8 mouse cellular contexts compared by ENCODE assay signal in genomic region chr10:86727548-86727980, GRCm38 (mm10). TPM values are rescaled to one million over a fixed set of nuclear protein-coding genes. Genes with fewer than 3 reads are reported as not detected.
DNase-seq lines count a peak whose midpoint lies in the region; ATAC-seq and TF ChIP-seq lines count a peak whose summit lies in the region.

No protein-coding gene starts in this region.

- H3K9ac ChIP-seq in intestine, embryonic 16.5 days (ENCODE audit: low read depth, low read length), result peak overlapping the region; percentile 56
- peak overlapping the region; percentile 52 for H3K9ac ChIP-seq in liver, embryonic 11.5 days (ENCODE audit: low read depth, low read length)
- H3K9ac ChIP-seq in midbrain, postnatal 0 days (replicated peaks; ENCODE audit: low read length, poor library complexity, severe bottlenecking), result no peak overlapping the region

- H3K9me3 ChIP-seq in intestine, embryonic 16.5 days (ENCODE audit: control insufficient read depth, low read length), result no peaks in the 10 kb centered on the region
- H3K9me3 ChIP-seq in liver, embryonic 11.5 days (ENCODE audit: control insufficient read depth, low read length), result no peaks in the 10 kb centered on the region
- no peaks in the 10 kb centered on the region for H3K9me3 ChIP-seq in midbrain, postnatal 0 days (ENCODE audit: low read length)

- peak overlapping the region; percentile 21 for H3K4me3 ChIP-seq in cortical plate, adult 2 months (ENCODE audit: insufficient read depth, low read length)
- peak overlapping the region; percentile 32 for H3K4me3 ChIP-seq in intestine, embryonic 16.5 days (ENCODE audit: low read length)
- peak overlapping the region; percentile 39 for H3K4me3 ChIP-seq in liver, embryonic 11.5 days (ENCODE audit: low read depth, low read length)
- H3K4me3 ChIP-seq in midbrain, postnatal 0 days (ENCODE audit: low read depth, low read length), result peak overlapping the region; percentile 22

- no peak overlapping the region for H3K27ac ChIP-seq in cortical plate, adult 2 months (ENCODE audit: insufficient read depth, low read length)
- H3K27ac ChIP-seq in intestine, embryonic 16.5 days (ENCODE audit: low read length), result peak overlapping the region; percentile 47; the same call in 1 of the 2 replicates
- no peak overlapping the region for H3K27ac ChIP-seq in liver, embryonic 11.5 days (ENCODE audit: low read depth, low read length)
- 0 out of 2 replicates have a peak overlapping the region, but pooled peaks have one; percentile 44 for H3K27ac ChIP-seq in midbrain, postnatal 0 days (ENCODE audit: low read depth, low read length)

- DNase-seq in ES-CJ7 (ENCODE audit: low read depth, low spot score), result peak; percentile 73
- DNase-seq in heart, adult 11 months, result peak; percentile 97
- DNase-seq in liver, embryonic 11.5 days (ENCODE audit: low spot score), result peak; percentile 61
- DNase-seq in midbrain, postnatal 0 days (ENCODE audit: low spot score), result peak; percentile 47
- DNase-seq in splenic B cell, adult 2 months (ENCODE audit: low read depth, low spot score), result peak; percentile 75

- no peaks in the 10 kb centered on the region for H3K4me1 ChIP-seq in cortical plate, adult 2 months (ENCODE audit: control insufficient read depth, insufficient read depth, low read length)
- no peaks in the 10 kb centered on the region for H3K4me1 ChIP-seq in intestine, embryonic 16.5 days (ENCODE audit: control insufficient read depth, insufficient read depth, low read length)
- no peaks in the 10 kb centered on the region; the same call in 1 of the 2 replicates for H3K4me1 ChIP-seq in liver, embryonic 11.5 days (replicated peaks; ENCODE audit: control insufficient read depth, insufficient read depth, low read length)
- H3K4me1 ChIP-seq in midbrain, postnatal 0 days (ENCODE audit: insufficient read depth, low read length), result 0 out of 2 replicates have a peak, but pooled peaks cover 3% of the 10 kb centered on the region

- ATAC-seq in intestine, embryonic 16.5 days, result peak; percentile 84
- peak; percentile 80 for ATAC-seq in liver, embryonic 11.5 days (replicated peaks; ENCODE audit: low FRiP score)
- ATAC-seq in midbrain, postnatal 0 days (ENCODE audit: low FRiP score), result peak; percentile 80
- ATAC-seq in erythroid progenitor cell, adult 5-6 weeks (replicated peaks; ENCODE audit: low FRiP score, poor library complexity, severe bottlenecking), result no peak

- H3K4me2 ChIP-seq in intestine, embryonic 16.5 days (ENCODE audit: low read depth, low read length), result peak overlapping the region; percentile 60
- H3K4me2 ChIP-seq in liver, embryonic 11.5 days, result peak overlapping the region; percentile 72
- H3K4me2 ChIP-seq in midbrain, postnatal 0 days (ENCODE audit: low read depth, low read length, poor library complexity, severe bottlenecking), result peak overlapping the region; percentile 42

- H3K27me3 ChIP-seq in intestine, embryonic 16.5 days (replicated peaks; ENCODE audit: control insufficient read depth, insufficient read depth, low read length), result no peaks in the 10 kb centered on the region
- no peaks in the 10 kb centered on the region for H3K27me3 ChIP-seq in liver, embryonic 11.5 days (replicated peaks; ENCODE audit: control insufficient read depth, insufficient read depth, low read length)
- H3K27me3 ChIP-seq in midbrain, postnatal 0 days (ENCODE audit: insufficient read depth, low read length), result no peaks in the 10 kb centered on the region
- H3K27me3 ChIP-seq in splenic B cell, adult 2 months (ENCODE audit: control insufficient read depth, insufficient read depth, low read length, poor library complexity, severe bottlenecking), result no peaks in the 10 kb centered on the region

- no peaks in the 10 kb centered on the region for H3K36me3 ChIP-seq in intestine, embryonic 16.5 days (ENCODE audit: control insufficient read depth, insufficient read depth, low read length)
- H3K36me3 ChIP-seq in liver, embryonic 11.5 days (ENCODE audit: control insufficient read depth, insufficient read depth, low read length), result no peaks in the 10 kb centered on the region
- no peaks in the 10 kb centered on the region for H3K36me3 ChIP-seq in midbrain, postnatal 0 days (ENCODE audit: insufficient read depth, low read length)
- no peaks in the 10 kb centered on the region for H3K36me3 ChIP-seq in splenic B cell, adult 2 months (ENCODE audit: control insufficient read depth, insufficient read depth, low read length, poor library complexity, severe bottlenecking)

- no peak for TF ChIP-seq CTCF in cortical plate, adult 2 months (IDR thresholded peaks at IDR 0.05; ENCODE audit: extremely low read depth, insufficient read depth, low read length)
- TF ChIP-seq CTCF in midbrain, postnatal 0 days (IDR thresholded peaks at IDR 0.05), result no peak

- no peak for TF ChIP-seq POLR2A in cortical plate, adult 2 months (IDR thresholded peaks at IDR 0.05; ENCODE audit: extremely low read depth, insufficient read depth, low read length)

- 4% methylated on average over 12 of the region's 12 CpGs for WGBS in intestine, embryonic 16.5 days
- 3% methylated on average over 12 of the region's 12 CpGs for WGBS in liver, embryonic 11.5 days
- WGBS in midbrain, postnatal 0 days, result 6% methylated on average over 12 of the region's 12 CpGs

RNA-seq across cellular contexts. Expression of gene Ttc41, which starts 22.0 kb away (rescaled TPM):
- polyA plus RNA-seq in cortical plate, adult 2 months (2012; rRNA removed), result 1.7 and 1.9 TPM in 2 replicates
- polyA plus RNA-seq in intestine, embryonic 16.5 days (2015; fragmentation: Nextera tagmentation; extraction: Ambion mirVana), result 1.5 TPM in 2 replicates
- 1.2 and 2.0 TPM in 2 replicates for polyA plus RNA-seq in liver, embryonic 11.5 days (2014; fragmentation: Nextera tagmentation; extraction: Ambion mirVana)
- 1.8 and 2.5 TPM in 2 replicates for total RNA-seq in midbrain, postnatal 0 days (2014; rRNA removed)
- 1.5 and 1.6 TPM in 2 replicates for polyA plus RNA-seq in midbrain, postnatal 0 days (2015; fragmentation: Nextera tagmentation; extraction: Ambion mirVana)
- total RNA-seq in erythroid progenitor cell, adult 5-6 weeks (2015; ENCODE audit: low replicate concordance), result 2.1 and 4.0 TPM in 2 replicates
- total RNA-seq in erythroid progenitor cell, adult 5-6 weeks (2017; ENCODE audit: low replicate concordance), result 1.0 and 2.3 TPM in 2 replicates

RNA-seq across cellular contexts. Expression of gene Hsp90b1, which starts 22.3 kb away (rescaled TPM):
- polyA plus RNA-seq in cortical plate, adult 2 months (2012; rRNA removed), result 185 and 189 TPM in 2 replicates
- polyA plus RNA-seq in intestine, embryonic 16.5 days (2015; fragmentation: Nextera tagmentation; extraction: Ambion mirVana), result 735 and 756 TPM in 2 replicates
- 595 and 612 TPM in 2 replicates for polyA plus RNA-seq in liver, embryonic 11.5 days (2014; fragmentation: Nextera tagmentation; extraction: Ambion mirVana)
- total RNA-seq in midbrain, postnatal 0 days (2014; rRNA removed), result 126 and 173 TPM in 2 replicates
- polyA plus RNA-seq in midbrain, postnatal 0 days (2015; fragmentation: Nextera tagmentation; extraction: Ambion mirVana), result 209 and 222 TPM in 2 replicates
- total RNA-seq in erythroid progenitor cell, adult 5-6 weeks (2015; ENCODE audit: low replicate concordance), result 243 and 279 TPM in 2 replicates
- 366 and 415 TPM in 2 replicates for total RNA-seq in erythroid progenitor cell, adult 5-6 weeks (2017; ENCODE audit: low replicate concordance)

RNA-seq across cellular contexts. Expression of gene Gm49358, which starts 36.2 kb away (rescaled TPM):
- polyA plus RNA-seq in cortical plate, adult 2 months (2012; rRNA removed), result not detected in 2 replicates
- not detected in 2 replicates for polyA plus RNA-seq in intestine, embryonic 16.5 days (2015; fragmentation: Nextera tagmentation; extraction: Ambion mirVana)
- not detected in 2 replicates for polyA plus RNA-seq in liver, embryonic 11.5 days (2014; fragmentation: Nextera tagmentation; extraction: Ambion mirVana)
- total RNA-seq in midbrain, postnatal 0 days (2014; rRNA removed), result not detected in 2 replicates
- not detected in 2 replicates for polyA plus RNA-seq in midbrain, postnatal 0 days (2015; fragmentation: Nextera tagmentation; extraction: Ambion mirVana)
- total RNA-seq in erythroid progenitor cell, adult 5-6 weeks (2015; ENCODE audit: low replicate concordance), result 2.9 TPM in 1 of 2 replicates, not detected in the other
- 1.7 TPM in 1 of 2 replicates, not detected in the other for total RNA-seq in erythroid progenitor cell, adult 5-6 weeks (2017; ENCODE audit: low replicate concordance)

RNA-seq across cellular contexts. Expression of gene Nt5dc3, which starts 51.2 kb away (rescaled TPM):
- polyA plus RNA-seq in cortical plate, adult 2 months (2012; rRNA removed), result 49.3 and 54.6 TPM in 2 replicates
- polyA plus RNA-seq in intestine, embryonic 16.5 days (2015; fragmentation: Nextera tagmentation; extraction: Ambion mirVana), result 0.91 and 1.0 TPM in 2 replicates
- polyA plus RNA-seq in liver, embryonic 11.5 days (2014; fragmentation: Nextera tagmentation; extraction: Ambion mirVana), result 1.1 and 1.3 TPM in 2 replicates
- 56.2 and 70.5 TPM in 2 replicates for total RNA-seq in midbrain, postnatal 0 days (2014; rRNA removed)
- 11.9 and 13.2 TPM in 2 replicates for polyA plus RNA-seq in midbrain, postnatal 0 days (2015; fragmentation: Nextera tagmentation; extraction: Ambion mirVana)
- 1.4 and 4.6 TPM in 2 replicates for total RNA-seq in erythroid progenitor cell, adult 5-6 weeks (2015; ENCODE audit: low replicate concordance)
- total RNA-seq in erythroid progenitor cell, adult 5-6 weeks (2017; ENCODE audit: low replicate concordance), result 0.39 and 1.1 TPM in 2 replicates

Comparison
In these comparisons a context has a peak if more than half of its experiments do, and no peak if none do; other contexts are left out.
1. DNase-seq: peak in every context shown above with its lines; median percentile 97 in heart, adult 11 months; 75 in splenic B cell, adult 2 months; 73 in ES-CJ7; 61 in liver, embryonic 11.5 days; 47 in midbrain, postnatal 0 days.
2. H3K27ac ChIP-seq: peak in intestine, embryonic 16.5 days (single experiment) and midbrain, postnatal 0 days (single experiment); none in cortical plate, adult 2 months (single experiment) and liver, embryonic 11.5 days (single experiment).
3. Peak in every context shown above with its lines, with median percentiles within 50 percentile points of each other: H3K4me3 ChIP-seq and H3K4me2 ChIP-seq.